Mouse (Mus musculus): ENCODE results near the gene Cldn18. TPM values are rescaled to one million over a fixed set of nuclear protein-coding genes. Genes with fewer than 3 reads are reported as not detected.

Gene Cldn18
- polyA plus RNA-seq, 1 experiment: 587 TPM

- 64% methylated on average over 4 of the region's 4 CpGs for WGBS
- no peak for DNase-seq
- H3K4me3 ChIP-seq (replicated peaks; ENCODE audit: extremely low read depth, low read depth, low read length): no peak overlapping the region
- TF ChIP-seq POLR2A (IDR thresholded peaks at IDR 0.05; ENCODE audit: borderline replicate concordance, extremely low read depth, low read depth, low read length) (no peak), CTCF (IDR thresholded peaks at IDR 0.05; ENCODE audit: insufficient read depth, low read length) (no peak)
- no peaks in the 10 kb centered on the region; the same call in 1 of the 2 replicates for H3K4me1 ChIP-seq (ENCODE audit: control insufficient read depth, insufficient read depth, low read length)
These were observed 6.8 kb downstream of the Cldn18 start for GRCm38 (mm10) chr9:99710297-99710696.

DNA sequence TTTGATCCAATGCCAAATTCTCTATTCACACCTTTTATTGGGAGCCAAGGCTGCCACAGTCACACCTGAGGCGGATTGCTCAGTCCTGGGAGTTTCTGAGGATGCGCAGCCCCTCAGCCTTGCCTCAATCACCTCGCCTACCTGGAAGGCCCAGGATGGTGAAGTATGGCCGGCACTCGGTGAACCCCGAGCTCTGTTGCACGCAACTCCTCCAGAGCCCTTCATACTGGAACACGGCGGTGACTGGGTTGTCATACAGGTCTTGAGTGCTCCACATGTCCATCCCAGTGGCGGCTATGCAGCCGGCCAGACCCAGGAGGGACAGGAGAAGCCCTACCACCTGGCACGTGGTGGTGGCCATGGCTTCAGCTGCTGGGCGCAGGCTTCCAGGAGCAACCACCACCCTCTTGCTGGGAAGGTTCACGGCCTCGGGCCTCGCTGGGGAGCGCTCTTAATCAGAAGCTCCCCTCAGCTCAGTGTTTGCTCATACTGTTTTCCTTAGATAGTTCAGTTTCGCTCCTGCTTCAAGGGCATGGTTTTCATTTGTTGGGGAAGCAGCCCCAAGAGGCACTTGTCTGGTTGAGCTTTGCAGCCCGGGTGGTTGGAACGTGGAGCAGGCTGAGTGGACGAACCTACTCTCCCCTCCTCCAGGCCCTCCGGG lies 7.3 kb downstream of the Cldn18 start:
- TF ChIP-seq POLR2A (IDR thresholded peaks at IDR 0.05; ENCODE audit: borderline replicate concordance, extremely low read depth, low read depth, low read length): peak; percentile 29; the same call in 1 of the 2 replicates
- TF ChIP-seq CTCF (IDR thresholded peaks at IDR 0.05; ENCODE audit: insufficient read depth, low read length): no peak
- Histone ChIP-seq H3K4me1 (ENCODE audit: control insufficient read depth, insufficient read depth, low read length) (peaks cover 2% of the 10 kb centered on the region), H3K4me3 (replicated peaks; ENCODE audit: extremely low read depth, low read depth, low read length) (peak overlapping the region; percentile 50)
- 63% methylated on average over 22 of the region's 22 CpGs for WGBS
- DNase-seq: peak; percentile 64

DNA sequence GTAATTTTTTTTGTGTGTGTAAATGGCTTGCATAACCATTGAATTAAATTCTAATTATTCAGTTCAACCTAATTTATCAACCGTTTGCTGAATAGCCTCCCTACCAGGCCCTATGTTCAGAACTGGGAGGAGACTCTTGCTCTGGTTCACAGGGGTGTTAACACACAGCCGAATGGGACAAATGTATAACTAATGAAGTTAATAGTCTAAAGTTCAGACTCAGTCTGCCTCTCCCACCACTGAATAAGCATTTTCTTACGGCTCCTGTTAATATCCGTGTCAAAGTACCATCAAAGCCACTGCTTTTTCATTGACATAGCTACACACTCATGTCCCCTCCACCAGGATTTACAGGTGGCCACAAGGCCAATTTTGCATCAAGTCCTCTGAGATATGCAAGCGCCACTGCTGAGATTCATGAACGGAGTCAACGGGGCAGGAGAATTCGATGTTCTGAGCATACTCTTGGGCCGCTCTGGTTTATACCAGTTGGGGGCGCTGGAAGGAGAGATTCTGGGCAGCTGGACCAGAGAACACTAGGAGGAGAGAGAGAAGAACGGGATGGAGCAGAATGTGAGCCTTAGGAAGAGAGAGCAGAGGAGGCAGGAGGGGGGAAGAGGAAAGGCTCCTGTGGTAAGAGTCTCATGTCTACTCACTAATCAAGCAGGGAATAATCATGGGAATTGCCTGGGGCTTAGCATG lies 9.5 kb downstream of the Cldn18 start:
- peak overlapping the region; percentile 32 for H3K4me3 ChIP-seq (replicated peaks; ENCODE audit: extremely low read depth, low read depth, low read length)
- DNase-seq: peak; percentile 54

DNA sequence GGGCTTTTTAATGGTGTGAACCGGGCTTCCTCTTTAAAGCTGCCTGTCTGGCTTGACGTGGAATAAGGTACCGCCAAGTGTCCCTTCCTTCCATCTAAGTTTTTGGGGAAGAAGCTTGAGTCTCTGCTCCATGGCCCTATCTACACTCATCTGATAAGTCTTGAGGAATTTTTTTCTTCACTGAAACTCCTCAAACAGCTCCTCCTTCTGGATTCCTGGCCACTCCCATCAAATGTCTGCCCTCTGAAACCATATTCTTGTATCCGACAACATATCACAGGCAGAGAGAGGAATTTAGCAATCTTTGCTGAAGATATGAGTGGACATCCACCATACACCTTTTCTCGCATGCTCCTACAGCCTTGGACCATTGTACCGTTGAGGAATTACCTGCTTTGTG lies 10.8 kb downstream of the Cldn18 start:
- no peak for DNase-seq
- no peak for TF ChIP-seq CTCF (IDR thresholded peaks at IDR 0.05; ENCODE audit: insufficient read depth, low read length)
- H3K4me3 ChIP-seq (replicated peaks; ENCODE audit: extremely low read depth, low read depth, low read length): peak overlapping the region; percentile 4
- WGBS: 74% methylated on average over 6 of the region's 6 CpGs
- H3K4me1 ChIP-seq (ENCODE audit: control insufficient read depth, insufficient read depth, low read length): peaks cover 4% of the 10 kb centered on the region

More for the DNA sequence above, 9.5 kb downstream of the Cldn18 start:
- WGBS: 57% methylated on average over 11 of the region's 11 CpGs
- TF ChIP-seq POLR2A (IDR thresholded peaks at IDR 0.05; ENCODE audit: borderline replicate concordance, extremely low read depth, low read depth, low read length) (no peak), CTCF (IDR thresholded peaks at IDR 0.05; ENCODE audit: insufficient read depth, low read length) (no peak)
- H3K4me1 ChIP-seq (ENCODE audit: control insufficient read depth, insufficient read depth, low read length): peaks cover 4% of the 10 kb centered on the region

- DNase-seq: no peak
- 62% methylated on average over 6 of the region's 6 CpGs for WGBS
- TF ChIP-seq CTCF (IDR thresholded peaks at IDR 0.05; ENCODE audit: insufficient read depth, low read length): no peak
- no peak for TF ChIP-seq POLR2A (IDR thresholded peaks at IDR 0.05; ENCODE audit: borderline replicate concordance, extremely low read depth, low read depth, low read length)
- Histone ChIP-seq H3K4me1 (ENCODE audit: control insufficient read depth, insufficient read depth, low read length) (peaks cover 4% of the 10 kb centered on the region; the same call in 1 of the 2 replicates), H3K4me3 (replicated peaks; ENCODE audit: extremely low read depth, low read depth, low read length) (no peak overlapping the region)
These were observed 13.4 kb downstream of the Cldn18 start for GRCm38 (mm10) chr9:99703711-99704110.

DNA sequence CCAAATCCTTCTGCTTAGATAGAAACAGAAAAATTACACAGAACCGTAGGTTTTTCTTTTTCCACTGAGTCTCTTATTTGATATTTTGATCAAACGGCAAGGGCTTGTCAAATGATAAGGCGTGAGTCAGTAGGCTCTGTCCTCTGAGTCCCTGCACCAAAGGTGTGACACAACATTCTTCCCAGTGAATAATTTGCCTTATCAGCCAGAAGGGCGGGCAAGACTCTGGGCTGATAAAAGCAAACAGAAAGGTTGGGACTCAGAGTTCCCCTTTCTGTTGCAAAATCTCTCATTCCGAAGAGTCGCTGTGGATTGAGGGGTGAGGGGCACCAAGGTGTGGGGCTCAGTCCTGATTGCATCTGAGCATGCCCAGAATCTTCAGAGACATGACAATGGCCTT lies 14.9 kb downstream of the Cldn18 start:
- TF ChIP-seq CTCF (IDR thresholded peaks at IDR 0.05; ENCODE audit: insufficient read depth, low read length) (no peak), POLR2A (IDR thresholded peaks at IDR 0.05; ENCODE audit: borderline replicate concordance, extremely low read depth, low read depth, low read length) (no peak)
- DNase-seq: no peak
- 58% methylated on average over 6 of the region's 6 CpGs for WGBS

DNA sequence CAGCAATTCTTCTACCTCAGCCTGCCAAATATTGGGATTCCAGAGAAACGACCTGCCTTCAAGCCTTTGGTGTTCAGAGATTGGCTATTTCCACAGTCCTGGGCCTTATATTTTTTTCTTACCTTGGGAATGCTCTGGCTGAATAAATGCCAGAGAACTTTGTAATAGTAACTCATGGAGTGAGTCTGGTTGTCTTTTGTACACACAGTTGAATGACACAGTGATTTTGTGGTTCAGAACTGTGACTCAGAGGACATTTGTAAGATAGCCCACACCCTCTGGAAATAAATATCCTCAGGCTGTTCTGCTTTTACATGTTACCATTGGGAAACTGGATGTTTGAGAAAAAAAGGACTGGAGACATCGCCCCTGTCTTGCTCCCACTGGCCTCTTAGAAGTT lies 15.9 kb downstream of the Cldn18 start:
- Histone ChIP-seq H3K4me3 (replicated peaks; ENCODE audit: extremely low read depth, low read depth, low read length) (no peak overlapping the region), H3K4me1 (ENCODE audit: control insufficient read depth, insufficient read depth, low read length) (peaks cover 4% of the 10 kb centered on the region; the same call in 1 of the 2 replicates)
- 67% methylated on average over 2 of the region's 2 CpGs for WGBS
- DNase-seq: no peak
- TF ChIP-seq CTCF (IDR thresholded peaks at IDR 0.05; ENCODE audit: insufficient read depth, low read length) (no peak), POLR2A (IDR thresholded peaks at IDR 0.05; ENCODE audit: borderline replicate concordance, extremely low read depth, low read depth, low read length) (no peak)

More for the DNA sequence above, 14.9 kb downstream of the Cldn18 start:
- Histone ChIP-seq H3K4me1 (ENCODE audit: control insufficient read depth, insufficient read depth, low read length) (peaks cover 4% of the 10 kb centered on the region; the same call in 1 of the 2 replicates), H3K4me3 (replicated peaks; ENCODE audit: extremely low read depth, low read depth, low read length) (no peak overlapping the region)

DNA sequence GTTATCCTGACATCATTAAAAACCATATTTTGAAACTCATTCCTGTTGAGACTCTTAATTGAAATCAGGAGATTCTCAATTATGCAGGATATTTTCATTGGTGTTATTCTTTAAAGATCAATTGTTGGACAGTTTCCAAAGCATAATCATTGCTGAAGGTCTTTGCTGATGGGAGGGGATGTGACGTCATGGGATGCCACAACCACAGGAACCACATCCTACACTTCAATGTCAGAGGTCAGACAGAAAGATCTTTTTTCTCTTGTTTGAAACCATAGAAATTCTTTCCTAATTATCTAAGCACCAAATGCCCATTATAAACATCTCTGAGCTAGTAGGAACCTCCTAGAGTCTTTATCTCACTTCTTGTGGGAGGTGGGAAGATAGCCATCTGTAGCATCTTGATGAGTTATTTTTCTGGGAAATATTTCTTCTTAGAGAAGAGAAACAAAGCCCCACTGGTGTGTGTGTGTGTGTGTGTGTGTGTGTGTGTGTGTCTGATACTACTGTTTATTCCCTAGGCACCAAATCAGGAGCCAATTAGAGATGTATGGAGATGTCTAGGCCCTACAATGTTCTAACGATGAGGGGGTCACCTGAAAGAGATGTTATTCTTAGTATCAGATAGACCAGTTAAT lies 17.2 kb downstream of the Cldn18 start:
- peaks cover 2% of the 10 kb centered on the region; the same call in 1 of the 2 replicates for H3K4me1 ChIP-seq (ENCODE audit: control insufficient read depth, insufficient read depth, low read length)
- TF ChIP-seq POLR2A (IDR thresholded peaks at IDR 0.05; ENCODE audit: borderline replicate concordance, extremely low read depth, low read depth, low read length) (no peak), CTCF (IDR thresholded peaks at IDR 0.05; ENCODE audit: insufficient read depth, low read length) (no peak)
- no peak for DNase-seq
- 59% methylated on average over 2 of the region's 2 CpGs for WGBS
- H3K4me3 ChIP-seq (replicated peaks; ENCODE audit: extremely low read depth, low read depth, low read length): no peak overlapping the region

DNA sequence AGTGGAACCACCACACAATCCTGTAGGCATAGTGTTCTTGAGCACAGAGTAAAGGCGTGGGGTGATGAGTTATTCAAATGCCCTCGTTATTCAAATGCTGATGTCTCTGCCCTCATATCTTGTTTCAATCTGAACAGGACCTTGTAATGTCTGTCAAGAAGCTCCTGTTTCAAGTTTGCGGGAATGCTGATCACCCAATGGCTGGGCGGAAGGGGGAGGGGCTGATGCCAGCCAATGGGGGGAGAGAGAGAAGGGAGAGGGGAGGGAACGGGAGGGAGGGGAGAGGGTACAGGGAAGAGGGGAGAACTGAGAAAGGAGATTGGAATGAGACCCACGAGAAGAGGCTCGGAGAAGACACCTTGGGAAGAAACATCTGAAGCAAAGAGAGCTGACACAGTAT lies 22.1 kb downstream of the Cldn18 start:
- TF ChIP-seq CTCF (IDR thresholded peaks at IDR 0.05; ENCODE audit: insufficient read depth, low read length) (no peak), POLR2A (IDR thresholded peaks at IDR 0.05; ENCODE audit: borderline replicate concordance, extremely low read depth, low read depth, low read length) (no peak)
- no peak for DNase-seq
- no peaks in the 10 kb centered on the region for H3K4me1 ChIP-seq (ENCODE audit: control insufficient read depth, insufficient read depth, low read length)
- H3K4me3 ChIP-seq (replicated peaks; ENCODE audit: extremely low read depth, low read depth, low read length): no peak overlapping the region
- 49% methylated on average over 7 of the region's 7 CpGs for WGBS
